Mouse (Mus musculus) liver, adult 2 months (tissue): ENCODE data around the gene Slc9a3r2. TPM values are rescaled to one million over a fixed set of nuclear protein-coding genes. Genes with fewer than 3 reads are reported as not detected.
A peak's percentile ranks its signal among the peaks of the same experiment; 100 is the strongest.

Source experiments
- DNase-seq: peaks from one replicate; pipeline ENCODE4 v3.0.0-alpha.2; 2011; ENCODE audit warnings: low read depth, low spot score; ENCODE audit errors: extremely low read depth
- H3K27ac ChIP-seq: fragments of 200-500 bp; replicated peaks from 2 replicates; pipeline ENCODE4 v1.5.1; 2012; ENCODE audit warnings: low read depth, mild to moderate bottlenecking, control low read depth, inconsistent platforms, low read length; ENCODE audit not compliant: insufficient read depth
- H3K27me3 ChIP-seq: fragments of 200-500 bp; 2 replicates; pipeline ENCODE4 v1.6.1; 2012; ENCODE audit warnings: mild to moderate bottlenecking, moderate library complexity, low read length, inconsistent platforms; ENCODE audit not compliant: control insufficient read depth, insufficient read depth
- H3K36me3 ChIP-seq: fragments of 200-500 bp; 2 replicates; pipeline ENCODE4 v1.6.1; 2012; ENCODE audit warnings: low read length, inconsistent platforms; ENCODE audit not compliant: control insufficient read depth, insufficient read depth
- H3K4me1 ChIP-seq: fragments of 200-500 bp; 2 replicates; pipeline ENCODE4 v1.6.1; 2011; ENCODE audit warnings: low read length; ENCODE audit not compliant: control insufficient read depth, insufficient read depth
- H3K4me3 ChIP-seq: fragments of 200-500 bp; 2 replicates; pipeline ENCODE4 v1.5.1; 2011; ENCODE audit warnings: low read depth, mild to moderate bottlenecking, control low read depth, low read length, moderate library complexity; ENCODE audit not compliant: insufficient read depth
- H3K79me2 ChIP-seq: fragments of 200-500 bp; 2 replicates; pipeline ENCODE4 v1.6.1; 2012; ENCODE audit warnings: inconsistent platforms, mild to moderate bottlenecking, low read length, moderate library complexity; ENCODE audit not compliant: control insufficient read depth, insufficient read depth
- H3K9ac ChIP-seq: fragments of 200-500 bp; 2 replicates; pipeline ENCODE4 v1.6.1; 2012; ENCODE audit warnings: low read depth, mild to moderate bottlenecking, control low read depth, inconsistent platforms, low read length
- CTCF ChIP-seq: fragments of 200-500 bp; IDR thresholded peaks from 2 replicates; pipeline ENCODE4 v1.5.1; 2011; ENCODE audit warnings: low read depth, low read length, control low read depth
- POLR2A ChIP-seq: fragments of 200-500 bp; IDR thresholded peaks from 2 replicates; pipeline ENCODE4 v1.6.1; 2011; ENCODE audit warnings: low read length, control low read depth; ENCODE audit not compliant: insufficient read depth; ENCODE audit errors: extremely low read depth
- WGBS: fragments of 180-500 bp; shearing (Covaris S2); methylation state at CpG from one replicate; pipeline ENCODE4 v1.1.7; 2018; 5-methylcytosine and 5-hydroxymethylcytosine counted together
- polyA plus RNA-seq: library from polyadenylated mRNA; depleted of rRNA; stranded (reverse); fragments of >200 nt; gene quantifications from 2 replicates; pipeline ENCODE4 v1.2.3, GENCODE M21; 2012
- total RNA-seq: library from RNA; depleted of rRNA; stranded (reverse); fragments of >200 nt; gene quantifications from 2 replicates; pipeline ENCODE4 v1.2.3, GENCODE M21; 2014

Slc9a3r2 gene
- total and polyA plus RNA-seq, 2 experiments: 8.8 to 31.5 TPM

GRCm38 (mm10) chr17:24635024-24635423, 15.1 kb downstream of the Slc9a3r2 start:
- peaks cover 3% of the 10 kb centered on the region; the same call in 1 of the 2 replicates for H3K79me2 ChIP-seq
- no peak overlapping the region for H3K27ac ChIP-seq
- no peak overlapping the region for H3K4me3 ChIP-seq
- no peak for TF ChIP-seq POLR2A
- no peak for TF ChIP-seq CTCF
- peaks cover 13% of the 10 kb centered on the region for H3K4me1 ChIP-seq
- H3K36me3 ChIP-seq: no peaks in the 10 kb centered on the region
- no peaks in the 10 kb centered on the region for H3K27me3 ChIP-seq
- WGBS: 76% methylated on average over 4 of the region's 4 CpGs
- no peak for DNase-seq
- no peak overlapping the region for H3K9ac ChIP-seq

DNA sequence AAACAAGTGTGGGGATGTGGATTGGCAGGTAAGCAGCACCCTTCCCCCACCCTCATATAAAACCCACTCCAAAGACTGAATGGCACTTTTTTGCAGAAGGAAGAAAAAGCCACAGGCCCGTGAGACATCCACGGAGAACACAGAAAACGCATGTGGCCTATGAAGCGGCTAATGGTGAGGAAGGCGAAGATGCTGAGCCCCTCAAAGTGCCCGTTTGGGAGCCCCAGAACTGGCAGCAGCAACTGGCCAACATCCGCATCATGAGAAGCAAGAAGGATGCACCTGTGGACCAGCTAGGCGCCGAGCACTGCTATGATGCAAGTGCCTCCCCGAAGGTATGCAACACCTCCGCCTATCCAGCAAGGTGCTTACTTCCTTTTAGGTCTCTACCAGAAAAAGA, 16.3 kb downstream of the Slc9a3r2 start:
- H3K27ac ChIP-seq: 0 out of 2 replicates have a peak overlapping the region, but pooled peaks have one; percentile 76
- 96% methylated on average over 11 of the region's 11 CpGs for WGBS

GRCm38 (mm10) chr17:24632813-24633449, 17.2 kb downstream of the Slc9a3r2 start:
- Histone ChIP-seq H3K4me1 (peaks cover 13% of the 10 kb centered on the region), H3K27me3 (no peaks in the 10 kb centered on the region), H3K36me3 (no peaks in the 10 kb centered on the region), H3K4me3 (peak overlapping the region; percentile 88), H3K27ac (peak overlapping the region; percentile 76), H3K79me2 (peaks cover 3% of the 10 kb centered on the region; the same call in 1 of the 2 replicates), H3K9ac (peak overlapping the region; percentile 86)
- peak; percentile 46 for DNase-seq
- TF ChIP-seq CTCF (no peak), POLR2A (no peak)
- 12% methylated on average over 22 of the region's 22 CpGs for WGBS

More for the DNA sequence above, 16.3 kb downstream of the Slc9a3r2 start:
- no peaks in the 10 kb centered on the region for H3K27me3 ChIP-seq
- no peak overlapping the region for H3K9ac ChIP-seq
- H3K4me3 ChIP-seq: no peak overlapping the region
- no peaks in the 10 kb centered on the region for H3K36me3 ChIP-seq
- DNase-seq: no peak
- H3K4me1 ChIP-seq: peaks cover 13% of the 10 kb centered on the region
- no peak for TF ChIP-seq POLR2A
- no peak for TF ChIP-seq CTCF
- H3K79me2 ChIP-seq: peaks cover 3% of the 10 kb centered on the region; the same call in 1 of the 2 replicates

DNA sequence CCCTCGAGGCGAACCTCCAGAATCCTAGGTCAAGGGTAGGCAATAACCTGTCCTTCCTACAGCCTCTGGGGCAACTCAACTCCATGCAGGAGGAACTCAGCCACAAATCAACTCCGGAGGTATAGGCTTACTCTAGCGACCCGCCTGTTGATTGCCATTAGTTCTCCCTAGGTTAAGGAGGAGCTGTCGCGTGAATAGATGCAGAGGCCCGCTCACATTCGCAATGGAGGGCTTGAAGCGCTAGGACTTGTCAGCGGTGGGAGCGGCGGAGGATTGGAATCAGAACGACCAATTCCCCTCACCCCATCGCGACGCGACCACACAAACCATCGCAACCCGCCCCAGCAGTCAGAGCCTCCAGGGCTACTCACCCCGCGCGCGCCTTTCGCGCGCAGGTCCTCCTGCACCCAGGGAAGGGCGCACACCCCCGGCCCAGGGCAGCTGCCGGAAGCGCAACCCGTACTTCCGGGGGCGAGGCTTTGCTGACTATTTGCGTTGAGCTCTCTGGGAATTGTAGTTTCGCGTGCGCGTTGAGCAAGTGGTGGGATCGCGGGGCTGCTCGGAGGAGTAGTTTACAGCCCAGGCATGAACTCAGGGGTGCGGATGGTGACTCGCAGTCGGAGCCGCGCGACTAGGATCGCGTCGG, 17.8 kb downstream of the Slc9a3r2 start, which contains the start of the genes Tsc2 and Nthl1:
Gene Tsc2, minus strand, starts transcription at position 464 of the 646 bp plus-strand sequence.
Gene Nthl1, plus strand, starts transcription at position 514 of the 646 bp plus-strand sequence.
- peaks cover 13% of the 10 kb centered on the region for H3K4me1 ChIP-seq
- H3K36me3 ChIP-seq: 0 out of 2 replicates have a peak, but pooled peaks cover 3% of the 10 kb centered on the region
- TF ChIP-seq POLR2A: peak; percentile 65
- no peak for TF ChIP-seq CTCF
- H3K27ac ChIP-seq: peak within 1 kb of the TSS; percentile 76
- H3K79me2 ChIP-seq: peaks cover 3% of the 10 kb centered on the region; the same call in 1 of the 2 replicates
- DNase-seq: peak; percentile 77
- H3K27me3 ChIP-seq: no peaks in the 10 kb centered on the region
- peak within 1 kb of the TSS; percentile 86 for H3K9ac ChIP-seq
- WGBS: under 1% methylated on average over 51 of the region's 51 CpGs
- H3K4me3 ChIP-seq: peak within 1 kb of the TSS; percentile 88

DNA sequence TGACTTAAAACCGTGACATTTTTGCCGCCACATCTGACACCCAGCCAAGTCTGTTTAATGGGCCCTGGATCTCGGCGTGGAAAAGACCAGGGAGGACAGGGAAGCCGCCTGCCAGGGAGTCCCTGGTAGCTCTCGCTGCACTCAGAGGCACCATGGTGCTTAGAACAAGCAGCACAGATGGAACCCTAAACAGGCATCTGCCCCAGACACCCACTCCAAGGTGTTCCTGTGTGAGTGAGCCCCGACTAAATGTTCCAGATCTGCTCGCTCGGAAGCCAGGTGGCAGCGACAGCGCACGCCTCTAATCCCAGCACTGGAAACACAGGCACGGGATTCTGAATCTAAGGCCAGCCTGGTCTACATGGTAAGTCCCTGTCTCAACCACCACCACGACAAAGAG, 20.1 kb downstream of the Slc9a3r2 start:
- Histone ChIP-seq H3K9ac (no peak overlapping the region), H3K79me2 (peaks cover 3% of the 10 kb centered on the region; the same call in 1 of the 2 replicates), H3K36me3 (peaks cover 7% of the 10 kb centered on the region), H3K27me3 (no peaks in the 10 kb centered on the region), H3K27ac (no peak overlapping the region), H3K4me3 (no peak overlapping the region), H3K4me1 (peaks cover 10% of the 10 kb centered on the region)
- no peak for DNase-seq
- WGBS: 92% methylated on average over 14 of the region's 14 CpGs
- TF ChIP-seq CTCF: no peak
- TF ChIP-seq POLR2A: no peak
